Mouse (Mus musculus): ENCODE results near the gene Pdgfd. TPM values are rescaled to one million over a fixed set of nuclear protein-coding genes. Genes with fewer than 3 reads are reported as not detected.

The Pdgfd gene
- polyA plus RNA-seq, 2 experiments from 2014 or later, result not detected

GRCm38 (mm10) chr9:6317114-6317513 is 148.7 kb downstream of the Pdgfd start:
- ATAC-seq, result no peak

GRCm38 (mm10) chr9:6325408-6325807 is 157.0 kb downstream of the Pdgfd start:
- ATAC-seq, result no peak

- no peak for ATAC-seq
Observed at GRCm38 (mm10) chr9:6333499-6333898, 165.1 kb downstream of the Pdgfd start.

- ATAC-seq, result no peak
Observed at GRCm38 (mm10) chr9:6336236-6336635, 167.9 kb downstream of the Pdgfd start.

- no peak for ATAC-seq
Observed at GRCm38 (mm10) chr9:6337891-6338290, 169.5 kb downstream of the Pdgfd start.

- ATAC-seq, result no peak
Observed at GRCm38 (mm10) chr9:6338344-6338743, 170.0 kb downstream of the Pdgfd start.

GRCm38 (mm10) chr9:6339394-6339793 is 171.0 kb downstream of the Pdgfd start:
- ATAC-seq, result no peak

- ATAC-seq, result no peak
Observed at GRCm38 (mm10) chr9:6340750-6341149, 172.4 kb downstream of the Pdgfd start.

- no peak for ATAC-seq
Observed at GRCm38 (mm10) chr9:6342854-6343253, 174.5 kb downstream of the Pdgfd start.

GRCm38 (mm10) chr9:6344514-6344913 is 176.1 kb downstream of the Pdgfd start:
- ATAC-seq, result no peak

- no peak for ATAC-seq
Observed at GRCm38 (mm10) chr9:6344924-6345323, 176.5 kb downstream of the Pdgfd start.

GRCm38 (mm10) chr9:6345366-6345765 is 177.0 kb downstream of the Pdgfd start:
- ATAC-seq, result no peak

- no peak for ATAC-seq
Observed at GRCm38 (mm10) chr9:6353257-6353960, 185.0 kb downstream of the Pdgfd start.

GRCm38 (mm10) chr9:6360795-6361194 is 192.4 kb downstream of the Pdgfd start:
- no peak for ATAC-seq

- no peak for ATAC-seq
Observed at GRCm38 (mm10) chr9:6366550-6366949, 198.2 kb downstream of the Pdgfd start.

- ATAC-seq, result no peak
Observed at GRCm38 (mm10) chr9:6401764-6402163, 233.4 kb downstream of the Pdgfd start.

GRCm38 (mm10) chr9:6406535-6406934 is 238.2 kb downstream of the Pdgfd start:
- ATAC-seq, result no peak

GRCm38 (mm10) chr9:6407972-6408371 is 239.6 kb downstream of the Pdgfd start:
- no peak for ATAC-seq

GRCm38 (mm10) chr9:6424606-6425005 is 256.2 kb downstream of the Pdgfd start:
- no peak for ATAC-seq

Other genes starting within 250 kb of the Pdgfd start
- not detected for gene Ddi1, start 101.3 kb downstream of the Pdgfd start, polyA plus RNA-seq (2017; shearing (Covaris generic))